Mouse (Mus musculus) activated CD4-positive, CD25-positive, alpha-beta regulatory T cell, adult 4 months (primary cell): ENCODE results near the gene Nlrc5. TPM values are rescaled to one million over a fixed set of nuclear protein-coding genes. Genes with fewer than 3 reads are reported as not detected.

ENCODE experiments used
- ATAC-seq: one replicate; pipeline ENCODE4 v1.8.0; 2017
- polyA plus RNA-seq, 2 experiments: library from polyadenylated mRNA; unstranded; fragments of 100-300 nt; shearing (Covaris generic); gene quantifications; one replicate each; pipeline ENCODE4 v1.2.1; 2017

Nlrc5 gene
- polyA plus RNA-seq, 2 experiments from 2014 or later: 141 to 153 TPM

DNA sequence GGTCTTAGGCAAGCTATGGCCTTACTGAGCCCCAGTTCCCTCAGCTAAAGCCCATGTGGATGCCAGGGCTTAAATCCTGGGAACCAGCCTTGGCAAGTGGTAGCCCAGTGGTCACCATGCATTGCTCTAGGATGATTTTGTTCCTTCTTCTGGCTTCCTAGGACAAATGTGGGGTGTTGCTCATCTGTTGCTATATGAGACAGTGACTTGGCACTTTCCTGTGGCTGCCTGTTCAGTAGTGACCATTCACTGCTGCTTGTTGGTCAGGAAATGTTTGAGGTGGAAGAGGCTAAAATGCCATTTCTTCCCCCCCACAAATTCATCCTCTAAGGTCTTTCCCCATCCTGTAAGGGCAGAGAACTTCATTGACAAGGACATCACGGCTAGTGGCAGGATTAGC, 135.3 kb downstream of the Nlrc5 start:
- ATAC-seq: no peak

DNA sequence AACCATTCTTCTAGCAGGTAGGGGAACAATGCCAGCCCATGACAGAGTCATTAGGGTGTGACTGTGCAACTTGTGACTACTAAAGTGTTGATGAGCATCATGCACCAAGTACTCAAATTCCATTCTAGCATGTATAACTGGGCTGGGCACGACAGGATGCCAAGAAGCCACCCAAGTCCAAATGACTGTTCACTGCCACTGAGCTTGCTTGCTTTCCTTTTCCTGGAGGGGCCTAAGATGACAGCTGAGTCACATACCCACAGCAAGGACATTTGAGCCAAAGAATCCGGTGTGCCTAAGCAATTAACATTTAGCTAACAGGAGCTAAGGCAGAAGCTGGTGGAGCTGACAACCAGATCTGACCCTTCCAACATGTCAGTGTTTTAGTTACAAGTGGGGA, 137.7 kb downstream of the Nlrc5 start:
- ATAC-seq: no peak

GRCm38 (mm10) chr8:94574159-94574907, 140.2 kb downstream of the Nlrc5 start:
- ATAC-seq: no peak

DNA sequence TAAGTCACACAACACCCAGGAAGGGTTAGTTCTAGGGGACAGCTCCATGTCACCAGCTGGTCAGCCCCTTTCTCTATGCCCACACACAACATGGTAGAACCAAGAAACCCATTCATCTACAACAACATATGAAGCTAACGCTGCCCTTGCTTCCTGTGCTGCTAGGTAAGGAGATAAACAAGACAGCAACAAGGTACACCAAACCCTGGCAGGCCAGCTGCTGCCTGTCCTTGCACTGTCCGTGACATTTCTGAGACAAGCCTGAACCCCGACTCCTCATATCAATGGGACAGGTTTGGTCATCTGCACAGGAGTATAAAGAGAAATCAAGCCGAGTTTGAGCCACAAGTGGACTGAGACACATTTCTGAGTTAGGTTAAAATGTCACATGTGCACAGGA, 141.0 kb downstream of the Nlrc5 start:
- ATAC-seq: no peak

Other genes starting within 250 kb of the Nlrc5 start
- gene Nup93, start 219.8 kb upstream of the Nlrc5 start, polyA plus RNA-seq: 10 to 100 TPM; 30.7 to 33.1 TPM
- not detected for gene Slc12a3, start 105.2 kb upstream of the Nlrc5 start, polyA plus RNA-seq
- 100 to 1,000 TPM in 1 of 2 experiments, 10 to 100 TPM in 1; 99.9 to 115 TPM for gene Herpud1, start 47.9 kb upstream of the Nlrc5 start, polyA plus RNA-seq
- gene Cpne2, start 98.6 kb downstream of the Nlrc5 start, polyA plus RNA-seq: 1 to 10 TPM in 1 of 2 experiments, under 1 TPM in 1; 0.79 to 1.7 TPM
- gene Rspry1, start 167.6 kb downstream of the Nlrc5 start, polyA plus RNA-seq: 10 to 100 TPM; 26.4 to 26.8 TPM
- gene Fam192a, start 167.6 kb downstream of the Nlrc5 start, polyA plus RNA-seq: 10 to 100 TPM; 49.0 to 65.0 TPM
- 10 to 100 TPM; 30.1 to 30.5 TPM for gene Arl2bp, start 232.2 kb downstream of the Nlrc5 start, polyA plus RNA-seq